Mouse (Mus musculus) NIH3T3 (cell line): Measurements from ENCODE around the gene Slc6a4.
A peak's percentile ranks its signal among the peaks of the same experiment; 100 is the strongest.
"Not testable (repeated sequence)": the region's sequence is repeated elsewhere in the genome, so short reads cannot be mapped to it uniquely, and the experiment has no call there.

Source experiments
- DNase-seq: peaks from one replicate; pipeline ENCODE4 v3.0.0-alpha.2; 2012; ENCODE audit warnings: low read depth

Gene Slc6a4

GRCm38 (mm10) chr11:77019539-77019938 lies 21.1 kb downstream of the Slc6a4 start:
- DNase-seq: no peak

DNA sequence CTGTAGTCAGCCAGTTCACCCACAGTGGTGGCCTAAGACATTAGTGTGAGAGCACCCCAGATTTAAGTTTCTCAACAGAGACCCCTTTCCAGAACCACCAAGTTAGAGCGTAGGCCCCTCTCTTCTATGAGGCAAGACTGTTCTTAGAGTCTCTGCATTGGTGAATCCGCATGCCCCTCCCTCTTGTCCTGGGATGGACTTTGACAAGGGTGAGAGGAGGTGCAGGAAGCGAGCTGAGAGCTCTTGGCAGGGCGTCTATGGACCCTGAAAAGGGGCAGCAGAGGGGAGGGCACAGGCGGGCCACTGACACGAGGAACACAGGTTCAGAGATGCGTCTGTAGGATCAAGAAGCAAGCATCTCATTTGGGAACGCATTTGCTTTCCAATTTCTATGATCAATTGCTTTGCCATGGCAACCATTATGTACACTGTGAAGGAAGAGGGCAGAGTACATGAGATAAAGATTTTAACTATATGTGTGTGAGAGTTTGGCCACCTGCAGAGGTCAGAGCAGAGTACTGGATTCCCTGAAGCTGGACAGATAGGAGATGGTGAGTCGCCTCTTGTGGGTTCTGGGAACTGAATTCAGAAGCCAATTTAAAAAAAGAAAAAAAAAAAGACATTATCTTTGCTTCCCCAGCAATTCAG lies 23.5 kb downstream of the Slc6a4 start:
- DNase-seq: no peak

DNA sequence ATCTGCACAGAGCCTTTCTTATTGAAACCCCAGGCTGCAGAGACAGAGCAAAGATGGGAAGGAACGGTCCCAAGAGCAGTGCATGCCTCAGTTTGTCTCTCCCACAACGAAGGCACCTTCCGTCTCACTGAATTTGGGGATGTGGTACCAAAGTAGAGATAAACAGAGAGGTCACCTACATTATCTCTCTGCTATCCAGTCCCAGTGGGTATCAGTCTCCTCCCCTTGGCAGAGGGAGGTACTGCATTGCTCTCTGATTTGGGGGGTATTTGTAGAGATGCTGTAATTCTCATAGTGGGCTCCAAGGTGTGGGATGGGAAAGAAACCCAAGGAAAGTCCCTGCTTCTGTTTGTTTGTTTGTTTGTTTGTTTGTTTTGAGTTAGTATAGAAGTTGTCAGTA lies 28.2 kb downstream of the Slc6a4 start:
- peak; percentile 31 for DNase-seq

DNA sequence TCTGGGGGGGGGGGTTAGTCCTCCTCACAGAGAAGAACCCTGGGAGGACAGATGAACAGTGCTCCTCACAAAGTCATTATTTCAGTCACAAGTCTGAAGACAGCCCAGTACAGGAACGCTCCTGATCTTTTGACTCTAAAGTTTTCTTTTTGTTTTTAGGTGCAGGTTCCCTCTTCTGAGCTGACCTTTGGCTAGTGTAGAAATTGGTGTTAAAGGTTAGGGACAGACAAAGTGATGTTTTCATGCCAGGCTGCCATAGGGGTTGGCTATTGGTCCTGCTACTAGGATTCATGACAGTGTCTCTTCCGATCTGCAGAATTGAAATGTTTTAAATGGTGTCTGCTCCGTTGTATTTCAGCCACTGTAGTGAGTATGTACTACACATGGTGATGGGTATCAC lies 29.8 kb downstream of the Slc6a4 start:
- DNase-seq: no peak

DNA sequence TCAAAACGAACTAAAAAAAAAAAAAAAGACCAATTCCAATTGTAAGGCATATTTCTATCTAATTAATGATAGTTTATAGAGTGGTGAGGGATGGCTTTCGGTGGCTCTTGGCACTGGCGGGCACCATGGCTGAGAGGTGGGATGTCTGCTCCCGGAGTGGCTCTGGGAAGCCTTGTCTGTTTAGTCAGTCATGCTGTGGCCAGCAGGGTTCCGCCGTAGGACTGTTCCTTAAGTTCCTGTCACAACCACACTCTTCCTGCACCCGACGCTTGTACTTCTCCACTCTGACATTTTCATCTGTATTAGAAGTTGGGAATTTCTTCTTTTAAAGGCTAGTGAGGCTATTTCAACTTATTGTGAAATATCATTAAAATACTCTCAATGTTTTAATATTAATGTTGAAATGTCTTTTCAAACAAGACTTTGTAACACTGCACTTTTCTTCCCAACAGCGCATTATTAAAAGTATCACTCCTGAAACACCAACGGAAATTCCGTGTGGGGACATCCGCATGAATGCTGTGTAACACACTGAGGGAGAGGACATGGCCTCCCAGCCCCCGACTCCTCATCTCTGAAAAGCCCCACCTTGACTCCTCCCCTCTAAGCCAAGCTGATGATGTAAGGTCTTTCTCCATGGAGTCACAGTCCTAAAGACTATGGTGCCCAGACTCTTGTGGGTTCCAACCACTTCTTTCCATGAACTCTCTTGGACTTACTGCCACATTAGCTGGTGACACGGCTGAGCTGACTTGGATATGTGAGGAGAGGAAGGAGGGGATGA lies 32.9 kb downstream of the Slc6a4 start:
- no peak for DNase-seq

GRCm38 (mm10) chr11:77041891-77042290 lies 43.5 kb downstream of the Slc6a4 start:
- DNase-seq: no peak

DNA sequence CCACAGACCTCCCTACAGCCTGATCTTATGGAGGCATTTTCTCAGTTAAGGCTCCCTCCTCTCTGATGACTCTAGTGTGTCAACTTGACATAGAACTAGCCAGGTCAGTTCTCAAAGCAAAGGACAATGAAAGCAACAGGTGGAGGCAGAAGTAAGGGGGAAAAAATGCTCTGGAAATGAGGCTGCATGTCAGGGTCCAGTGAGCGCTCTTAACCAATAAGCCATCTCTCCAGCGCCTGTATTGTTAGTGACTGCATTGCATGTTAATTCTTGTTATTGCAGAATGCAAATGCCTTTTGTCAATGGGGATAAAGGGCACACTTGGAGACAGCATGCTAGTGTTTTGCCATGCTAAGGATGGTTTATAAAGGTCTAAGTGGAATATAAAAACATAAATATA lies 44.4 kb downstream of the Slc6a4 start:
- DNase-seq: no peak

DNA sequence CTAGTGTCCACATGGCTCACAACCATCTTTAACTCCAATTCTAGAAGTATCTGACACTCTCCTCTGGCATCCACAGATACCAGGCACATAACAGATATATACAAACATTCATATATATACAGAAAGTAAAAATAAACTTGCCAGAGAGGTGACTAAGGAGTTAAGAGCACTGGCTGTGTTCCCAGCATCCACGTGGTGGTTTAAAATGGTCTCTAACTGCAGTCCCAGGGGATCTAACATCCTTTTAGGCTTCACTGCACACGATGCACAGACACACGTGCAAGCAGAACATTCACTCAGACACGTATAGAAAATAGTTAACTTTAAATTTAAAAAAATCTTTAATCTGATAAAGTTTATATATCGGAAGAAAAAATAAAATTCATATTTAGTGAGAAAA lies 63.5 kb downstream of the Slc6a4 start:
- peak; percentile 91 for DNase-seq

DNA sequence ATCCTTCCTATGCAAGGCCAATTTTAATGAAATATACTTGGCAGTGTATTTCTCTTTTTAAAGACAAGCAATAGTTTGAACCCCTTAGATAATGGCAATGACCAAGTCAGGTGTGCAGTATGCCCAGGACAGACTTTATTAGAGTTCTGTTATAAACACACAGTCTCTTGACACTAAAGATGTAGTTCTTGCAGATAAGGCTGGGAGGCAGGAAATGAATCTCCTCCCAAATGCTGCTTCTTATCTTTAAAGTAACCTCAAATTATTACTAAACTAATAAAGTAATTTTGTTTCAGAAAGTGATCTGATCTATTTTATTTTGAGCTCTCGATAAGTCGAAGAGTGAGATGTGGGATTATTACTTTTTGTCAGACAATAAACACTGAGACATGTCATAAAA lies 65.0 kb downstream of the Slc6a4 start:
- DNase-seq: no peak

DNA sequence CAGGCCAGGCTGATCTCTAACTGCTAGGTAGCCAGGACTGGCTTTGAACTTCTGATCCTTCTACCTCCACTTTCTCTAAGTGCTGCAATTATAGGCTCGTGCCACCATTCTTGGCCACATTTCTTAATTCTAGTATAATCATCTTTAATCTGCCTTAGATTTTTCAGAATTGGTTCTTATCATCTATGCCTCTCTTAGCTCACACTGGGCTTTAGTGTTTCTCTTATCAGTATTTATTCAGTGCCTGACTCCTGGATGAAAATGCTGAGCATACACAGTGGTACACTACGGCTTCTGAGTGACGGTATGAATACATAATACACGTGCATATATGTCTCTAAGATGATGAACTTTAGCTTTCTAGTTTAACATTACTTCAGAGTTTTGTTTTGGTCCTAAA lies 70.4 kb downstream of the Slc6a4 start:
- no peak for DNase-seq

- DNase-seq: peak; percentile 64
Measured at GRCm38 (mm10) chr11:77070721-77071120, 72.3 kb downstream of the Slc6a4 start.

DNA sequence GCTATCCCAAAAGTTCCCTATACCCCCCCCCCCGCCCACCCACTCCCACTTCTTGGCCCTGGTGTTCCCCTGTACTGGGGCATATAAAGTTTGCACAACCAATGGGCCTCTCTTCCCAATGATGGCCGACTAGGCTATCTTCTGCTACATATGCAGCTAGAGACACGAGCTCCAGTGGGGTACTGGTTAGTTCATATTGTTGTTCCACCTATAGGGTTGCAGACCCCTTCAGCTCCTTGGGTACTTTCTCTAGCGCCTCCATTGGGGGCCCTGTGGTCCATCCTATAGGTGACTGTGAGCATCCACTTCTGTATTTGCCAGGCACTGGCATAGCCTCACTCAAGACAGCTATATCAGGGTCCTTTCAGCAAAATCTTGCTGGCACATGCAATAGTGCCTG lies 78.9 kb downstream of the Slc6a4 start:
- not testable (repeated sequence) for DNase-seq

DNA sequence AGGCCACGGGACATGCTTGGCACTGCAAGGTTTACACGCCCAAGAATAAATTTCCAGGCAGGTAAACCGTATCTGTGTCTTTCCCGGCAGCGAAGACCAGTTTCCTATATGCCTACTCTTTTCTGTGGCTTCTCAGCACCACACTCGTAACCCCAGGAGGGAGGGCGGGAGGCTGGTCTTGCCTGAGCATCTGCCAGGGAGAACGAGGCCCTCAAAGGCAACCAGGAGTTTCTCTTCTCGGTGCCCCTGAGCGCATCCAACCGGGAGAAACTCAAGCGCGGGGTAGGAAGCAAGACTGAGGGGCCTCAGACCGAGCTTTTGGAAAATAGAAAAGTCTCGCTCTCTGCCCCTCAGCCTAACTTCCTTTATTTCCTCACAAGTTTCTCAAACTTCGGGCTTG lies 79.4 kb downstream of the Slc6a4 start:
- peak; percentile 47 for DNase-seq

GRCm38 (mm10) chr11:77078273-77079134 lies 80.1 kb downstream of the Slc6a4 start, which contains the start of gene Nsrp1:
Gene Nsrp1, minus strand, starts transcription at chr11:77078435.
- peak; percentile 96 for DNase-seq

DNA sequence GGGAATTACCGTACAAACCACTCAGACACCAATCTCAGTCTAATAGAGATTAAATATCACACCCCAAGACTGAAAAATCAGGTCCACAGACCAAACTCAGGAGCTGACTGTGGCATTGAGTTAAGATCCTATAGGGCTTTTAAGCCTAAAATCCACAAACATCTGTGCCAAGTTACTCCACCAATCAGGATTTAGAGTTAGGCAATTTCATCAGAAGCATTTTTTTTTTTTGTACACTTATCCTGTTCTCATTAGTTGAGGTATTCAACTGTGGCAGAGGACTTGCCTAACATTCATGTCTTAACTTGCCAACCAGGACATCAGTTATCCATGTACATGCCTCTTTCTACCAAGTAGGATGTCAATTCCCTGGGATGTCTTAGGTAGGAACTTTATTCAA lies 81.0 kb downstream of the Slc6a4 start:
- no peak for DNase-seq
